Mouse (Mus musculus): ENCODE data around the gene Catsperg1. TPM values are rescaled to one million over a fixed set of nuclear protein-coding genes. Genes with fewer than 3 reads are reported as not detected.

Gene Catsperg1
- polyA plus RNA-seq, 1 experiment from 2014 or later, result 0.78 TPM

DNA sequence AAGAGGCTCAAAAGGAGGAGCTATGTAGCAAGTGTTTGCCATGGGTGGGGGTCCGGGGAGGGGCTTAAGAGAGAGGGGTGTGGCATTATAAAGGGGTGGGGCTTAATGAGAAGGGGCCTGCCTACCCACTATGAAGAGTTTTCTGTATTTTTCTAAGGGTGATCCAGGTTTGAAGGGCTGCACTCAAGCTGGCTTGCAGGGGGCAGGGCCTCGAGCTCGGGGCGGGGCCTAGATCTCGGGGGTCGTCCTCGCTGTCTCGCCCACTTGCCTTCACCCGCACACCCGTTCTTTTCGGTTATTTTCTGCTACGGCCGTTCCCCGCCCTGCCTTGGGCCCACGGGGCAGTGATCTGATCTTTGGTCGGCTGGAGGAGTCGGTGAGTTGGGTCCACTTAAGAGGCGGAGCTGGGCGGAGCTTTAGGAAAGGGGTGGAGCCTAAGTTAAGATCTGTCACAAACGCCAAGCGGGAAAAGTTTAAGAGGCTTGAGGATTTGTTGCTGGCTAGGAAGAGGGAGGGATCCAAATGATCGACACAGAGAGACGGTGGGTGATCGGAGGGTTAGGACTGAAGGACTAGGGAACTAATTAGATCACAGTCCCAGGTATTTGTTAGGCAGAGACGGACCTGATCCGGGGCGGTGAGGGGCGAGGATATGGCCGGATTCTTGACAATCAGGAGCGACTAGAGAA lies 43.6 kb downstream of the Catsperg1 start, which contains the start of the genes Ggn and Spred3:
Ggn (plus strand) TSS at position 145 of the 689 bp plus-strand sequence.
Spred3 (minus strand) TSS at position 346 of the 689 bp plus-strand sequence.
- DNase-seq (ENCODE audit: low spot score) (peak; percentile 92), ATAC-seq (replicated peaks; ENCODE audit: low FRiP score, low TSS enrichment, low read depth) (peak; percentile 75)
- Histone ChIP-seq H3K4me3 (ENCODE audit: low read depth, low read length) (peak within 1 kb of the TSS; percentile 56), H3K27me3 (replicated peaks; ENCODE audit: control insufficient read depth, insufficient read depth, low read length) (peaks cover 37% of the 10 kb centered on the region), H3K4me1 (replicated peaks; ENCODE audit: control insufficient read depth, insufficient read depth, low read length) (peaks cover 16% of the 10 kb centered on the region), H3K9ac (ENCODE audit: low read length) (peak within 1 kb of the TSS; percentile 44), H3K9me3 (ENCODE audit: control insufficient read depth, low read length) (no peaks in the 10 kb centered on the region), H3K27ac (ENCODE audit: low read depth) (peak within 1 kb of the TSS; percentile 52; the same call in 1 of the 2 replicates), H3K36me3 (ENCODE audit: control insufficient read depth, insufficient read depth, low read length) (peaks cover 25% of the 10 kb centered on the region), H3K4me2 (ENCODE audit: low read length) (peak within 1 kb of the TSS; percentile 64)
- 1% methylated on average over 30 of the region's 30 CpGs for WGBS

DNA sequence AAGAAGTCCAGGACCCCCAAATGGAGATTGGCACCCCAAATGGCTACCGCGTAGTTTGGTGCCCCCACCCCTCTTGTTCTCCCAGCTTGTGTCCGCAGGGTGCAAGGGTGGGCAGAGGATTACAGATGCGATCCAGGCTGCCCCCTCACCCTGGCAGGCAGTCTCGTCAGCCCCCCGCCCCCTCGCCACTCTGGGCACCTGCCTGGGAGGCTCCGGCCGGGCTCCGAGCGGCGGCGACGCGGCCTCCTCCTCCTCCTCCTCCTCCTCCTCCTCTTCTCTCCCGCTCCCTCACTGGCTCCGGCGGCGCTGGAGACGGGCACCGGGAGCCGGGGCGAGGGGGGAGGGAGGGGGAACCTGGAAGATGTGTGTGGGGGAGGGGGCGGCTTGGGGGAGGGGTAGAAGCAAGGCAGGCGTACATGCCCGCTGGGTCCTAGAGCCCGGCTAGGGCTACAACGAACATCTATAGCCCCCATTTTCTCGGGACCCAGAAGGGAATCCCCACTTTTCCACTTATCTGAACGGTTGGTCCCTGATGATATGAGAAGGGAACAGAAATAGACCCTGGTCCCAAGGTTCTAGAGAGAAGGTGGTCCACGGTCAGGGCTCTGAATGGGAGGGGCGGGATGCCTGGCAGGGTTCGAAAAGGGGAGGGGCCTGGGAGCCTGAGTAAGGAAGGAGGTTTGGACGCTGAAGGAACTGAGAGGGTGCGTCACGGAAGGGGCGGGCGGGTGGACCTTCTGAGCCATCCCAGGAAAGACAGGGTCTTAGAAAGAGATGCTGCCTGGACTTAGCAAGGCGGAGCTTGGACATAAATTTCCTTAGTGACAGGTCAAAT lies 44.4 kb downstream of the Catsperg1 start:
- under 1% methylated on average over 30 of the region's 39 CpGs for WGBS

DNA sequence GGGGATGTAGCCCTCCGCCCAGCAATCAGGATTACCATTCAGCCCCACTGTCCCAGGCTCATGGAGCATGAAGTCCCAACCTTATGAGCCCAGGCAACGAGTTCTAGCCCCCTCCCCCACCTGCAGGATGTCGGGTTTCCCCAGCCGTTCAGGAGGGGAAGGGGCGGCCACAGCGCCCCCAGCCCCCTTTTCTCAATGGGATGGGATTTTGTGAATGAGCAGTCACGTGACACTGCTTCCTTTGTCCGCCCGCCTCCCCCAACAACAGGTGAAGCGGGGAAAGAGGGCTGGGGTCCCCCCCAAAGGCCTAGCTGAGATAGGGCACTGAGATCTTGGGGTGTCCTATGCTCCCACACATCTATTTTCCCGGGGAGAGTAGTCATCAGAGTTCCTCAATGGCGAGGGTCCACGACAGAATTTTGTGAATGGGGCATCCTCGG lies 45.0 kb downstream of the Catsperg1 start:
- peaks cover 31% of the 10 kb centered on the region for H3K27me3 ChIP-seq (replicated peaks; ENCODE audit: control insufficient read depth, insufficient read depth, low read length)
- H3K4me3 ChIP-seq (ENCODE audit: low read depth, low read length), result peak overlapping the region; percentile 56
- no peak overlapping the region for H3K27ac ChIP-seq (ENCODE audit: low read depth)
- DNase-seq (ENCODE audit: low spot score), result peak; percentile 71
- peaks cover 14% of the 10 kb centered on the region for H3K36me3 ChIP-seq (ENCODE audit: control insufficient read depth, insufficient read depth, low read length)
- ATAC-seq (replicated peaks; ENCODE audit: low FRiP score, low TSS enrichment, low read depth), result no peak
- peaks cover 16% of the 10 kb centered on the region for H3K4me1 ChIP-seq (replicated peaks; ENCODE audit: control insufficient read depth, insufficient read depth, low read length)
- H3K9ac ChIP-seq (ENCODE audit: low read length), result peak overlapping the region; percentile 44
- peak overlapping the region; percentile 64 for H3K4me2 ChIP-seq (ENCODE audit: low read length)
- H3K9me3 ChIP-seq (ENCODE audit: control insufficient read depth, low read length), result no peaks in the 10 kb centered on the region
- under 1% methylated on average over 13 of the region's 14 CpGs for WGBS

More for the DNA sequence above, 44.4 kb downstream of the Catsperg1 start:
- Histone ChIP-seq H3K36me3 (ENCODE audit: control insufficient read depth, insufficient read depth, low read length) (peaks cover 20% of the 10 kb centered on the region), H3K4me1 (replicated peaks; ENCODE audit: control insufficient read depth, insufficient read depth, low read length) (peaks cover 16% of the 10 kb centered on the region), H3K9me3 (ENCODE audit: control insufficient read depth, low read length) (no peaks in the 10 kb centered on the region), H3K27me3 (replicated peaks; ENCODE audit: control insufficient read depth, insufficient read depth, low read length) (peaks cover 35% of the 10 kb centered on the region), H3K4me3 (ENCODE audit: low read depth, low read length) (peak overlapping the region; percentile 56), H3K9ac (ENCODE audit: low read length) (peak overlapping the region; percentile 44), H3K4me2 (ENCODE audit: low read length) (peak overlapping the region; percentile 64), H3K27ac (ENCODE audit: low read depth) (peak overlapping the region; percentile 52; the same call in 1 of the 2 replicates)
- DNase-seq (ENCODE audit: low spot score) (peak; percentile 90), ATAC-seq (replicated peaks; ENCODE audit: low FRiP score, low TSS enrichment, low read depth) (peak; percentile 79)

DNA sequence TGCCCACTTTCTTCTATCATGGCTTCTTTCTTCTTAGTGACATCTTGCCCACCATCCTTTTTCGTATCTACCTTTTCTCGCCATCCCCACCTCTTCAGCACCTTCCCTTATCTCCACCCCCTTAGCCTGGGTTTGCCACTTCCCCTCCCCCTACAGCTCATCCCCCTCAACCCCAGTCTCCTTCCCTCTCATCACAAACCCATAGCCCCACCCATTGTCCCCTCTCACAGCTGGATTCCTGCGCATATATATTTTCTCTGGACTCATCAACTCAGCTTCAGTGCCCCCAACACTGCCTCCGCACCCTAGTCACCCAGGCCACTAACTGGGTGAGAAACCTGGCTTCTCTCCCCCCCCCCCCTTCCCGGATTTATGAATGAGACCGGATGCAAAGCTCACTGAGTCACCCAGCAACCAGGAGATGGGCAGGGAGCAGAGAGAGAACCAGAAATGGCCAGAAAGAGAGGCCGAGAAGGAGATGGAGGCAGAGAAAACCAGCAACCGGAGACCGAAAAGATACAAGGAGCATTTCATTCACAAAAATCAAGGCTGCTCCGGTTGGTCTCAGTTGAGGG lies 45.6 kb downstream of the Catsperg1 start:
- H3K27ac ChIP-seq (ENCODE audit: low read depth), result no peak overlapping the region
- peaks cover 25% of the 10 kb centered on the region for H3K27me3 ChIP-seq (replicated peaks; ENCODE audit: control insufficient read depth, insufficient read depth, low read length)
- no peaks in the 10 kb centered on the region for H3K9me3 ChIP-seq (ENCODE audit: control insufficient read depth, low read length)
- peak overlapping the region; percentile 64 for H3K4me2 ChIP-seq (ENCODE audit: low read length)
- H3K4me1 ChIP-seq (replicated peaks; ENCODE audit: control insufficient read depth, insufficient read depth, low read length), result peaks cover 16% of the 10 kb centered on the region
- DNase-seq (ENCODE audit: low spot score) (no peak), ATAC-seq (replicated peaks; ENCODE audit: low FRiP score, low TSS enrichment, low read depth) (no peak)
- H3K9ac ChIP-seq (ENCODE audit: low read length), result no peak overlapping the region
- H3K36me3 ChIP-seq (ENCODE audit: control insufficient read depth, insufficient read depth, low read length), result peaks cover 9% of the 10 kb centered on the region; the same call in 1 of the 2 replicates
- H3K4me3 ChIP-seq (ENCODE audit: low read depth, low read length), result peak overlapping the region; percentile 56
- WGBS, result 13% methylated on average over 10 of the region's 10 CpGs

DNA sequence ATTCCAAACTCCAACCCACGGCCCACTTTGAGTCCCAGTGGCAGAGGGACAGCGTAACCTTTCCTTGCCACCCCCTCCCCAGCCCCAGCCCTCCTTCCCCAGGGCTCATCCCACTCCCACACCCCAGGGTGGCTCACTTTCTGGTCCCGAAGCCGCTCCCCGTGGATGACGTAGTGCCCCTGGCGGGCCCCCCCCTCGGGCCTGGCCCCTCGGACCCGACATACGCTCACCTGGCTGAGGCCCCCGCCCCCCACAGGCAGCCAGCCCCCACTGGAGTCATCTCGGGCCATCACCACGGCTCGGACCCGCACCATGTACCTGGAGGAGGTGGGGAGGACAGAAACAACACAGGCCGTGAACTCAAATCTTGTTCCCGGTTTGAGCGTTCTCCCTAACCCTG lies 46.2 kb downstream of the Catsperg1 start:
- Histone ChIP-seq H3K36me3 (ENCODE audit: control insufficient read depth, insufficient read depth, low read length) (peaks cover 3% of the 10 kb centered on the region; the same call in 1 of the 2 replicates), H3K9ac (ENCODE audit: low read length) (no peak overlapping the region), H3K27ac (ENCODE audit: low read depth) (no peak overlapping the region), H3K4me3 (ENCODE audit: low read depth, low read length) (no peak overlapping the region), H3K9me3 (ENCODE audit: control insufficient read depth, low read length) (no peaks in the 10 kb centered on the region), H3K4me1 (replicated peaks; ENCODE audit: control insufficient read depth, insufficient read depth, low read length) (peaks cover 16% of the 10 kb centered on the region), H3K27me3 (replicated peaks; ENCODE audit: control insufficient read depth, insufficient read depth, low read length) (peaks cover 19% of the 10 kb centered on the region), H3K4me2 (ENCODE audit: low read length) (peak overlapping the region; percentile 64; the same call in 1 of the 2 replicates)
- WGBS, result 22% methylated on average over 19 of the region's 19 CpGs
- ATAC-seq (replicated peaks; ENCODE audit: low FRiP score, low TSS enrichment, low read depth) (no peak), DNase-seq (ENCODE audit: low spot score) (no peak)

DNA sequence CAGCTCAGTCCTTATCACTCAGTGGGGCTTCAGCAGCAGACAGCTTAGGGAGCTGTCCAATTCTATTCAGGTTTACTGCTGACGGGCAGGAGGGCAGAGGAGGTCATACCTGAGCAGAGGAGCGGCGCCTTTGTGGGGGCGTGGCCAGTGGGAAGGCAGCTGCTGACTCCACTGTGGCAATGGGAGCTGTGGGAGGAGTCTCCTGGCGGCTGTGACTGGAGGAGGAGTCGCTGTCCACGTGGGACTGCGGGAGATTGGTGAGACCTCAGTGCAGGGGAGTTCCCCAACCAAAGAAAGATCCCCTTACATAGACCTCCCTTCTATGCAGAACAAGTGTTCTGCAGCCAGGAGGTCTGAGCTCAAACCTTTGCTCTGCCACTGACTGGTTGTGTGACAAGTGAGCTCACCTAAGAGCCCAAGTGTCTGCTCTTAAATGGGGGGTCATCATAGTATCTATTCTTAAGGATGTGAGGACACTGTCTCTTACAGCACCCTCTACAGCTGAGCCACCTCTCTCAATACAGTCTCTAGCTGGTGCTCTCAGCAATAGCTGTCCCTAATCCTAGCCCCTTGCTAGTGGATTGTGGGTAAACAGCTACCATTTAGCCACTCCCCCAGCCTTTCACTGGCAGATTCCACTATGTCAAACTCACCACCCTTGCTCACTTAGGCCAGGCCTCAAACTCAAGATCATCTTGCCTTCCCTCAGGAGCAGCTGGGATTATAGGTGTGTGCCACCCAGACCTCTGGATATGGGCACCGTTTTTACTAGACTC lies 50.9 kb downstream of the Catsperg1 start:
- peak; percentile 72 for DNase-seq (ENCODE audit: low spot score)
- no peak overlapping the region for H3K27ac ChIP-seq (ENCODE audit: low read depth)
- H3K4me2 ChIP-seq (ENCODE audit: low read length), result no peak overlapping the region
- H3K27me3 ChIP-seq (replicated peaks; ENCODE audit: control insufficient read depth, insufficient read depth, low read length), result peaks cover 18% of the 10 kb centered on the region
- H3K36me3 ChIP-seq (ENCODE audit: control insufficient read depth, insufficient read depth, low read length), result 0 out of 2 replicates have a peak, but pooled peaks cover 3% of the 10 kb centered on the region
- WGBS, result 15% methylated on average over 9 of the region's 9 CpGs
- peak; percentile 74 for ATAC-seq (replicated peaks; ENCODE audit: low FRiP score, low TSS enrichment, low read depth)
- H3K4me1 ChIP-seq (replicated peaks; ENCODE audit: control insufficient read depth, insufficient read depth, low read length), result no peaks in the 10 kb centered on the region
- no peak overlapping the region for H3K9ac ChIP-seq (ENCODE audit: low read length)
- H3K9me3 ChIP-seq (ENCODE audit: control insufficient read depth, low read length), result no peaks in the 10 kb centered on the region
- no peak overlapping the region for H3K4me3 ChIP-seq (ENCODE audit: low read depth, low read length)

DNA sequence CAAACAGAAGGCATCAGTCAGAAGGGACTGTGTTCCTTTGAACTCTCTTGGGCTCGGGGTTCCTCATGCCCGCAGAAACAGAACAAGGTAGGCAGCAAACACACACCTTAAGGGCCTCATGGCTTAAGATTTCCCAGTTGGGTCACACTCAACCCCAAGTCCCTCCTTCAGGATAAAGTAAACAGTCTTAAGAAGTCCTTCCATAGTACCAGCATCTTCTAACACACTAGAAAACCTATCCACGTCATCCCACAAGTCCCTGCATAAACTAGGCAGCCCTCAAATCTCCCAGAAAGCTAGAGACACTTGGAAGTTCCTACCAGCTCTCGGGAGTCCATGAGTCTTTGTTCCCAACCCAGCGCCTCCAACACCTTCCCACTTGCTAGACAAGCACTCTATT lies 51.5 kb downstream of the Catsperg1 start:
- no peak for DNase-seq (ENCODE audit: low spot score)
- H3K4me3 ChIP-seq (ENCODE audit: low read depth, low read length), result no peak overlapping the region
- no peak overlapping the region for H3K4me2 ChIP-seq (ENCODE audit: low read length)
- H3K27ac ChIP-seq (ENCODE audit: low read depth), result no peak overlapping the region
- H3K4me1 ChIP-seq (replicated peaks; ENCODE audit: control insufficient read depth, insufficient read depth, low read length), result no peaks in the 10 kb centered on the region
- no peaks in the 10 kb centered on the region for H3K9me3 ChIP-seq (ENCODE audit: control insufficient read depth, low read length)
- H3K9ac ChIP-seq (ENCODE audit: low read length), result no peak overlapping the region
- WGBS, result 71% methylated on average over 5 of the region's 5 CpGs
- H3K36me3 ChIP-seq (ENCODE audit: control insufficient read depth, insufficient read depth, low read length), result 0 out of 2 replicates have a peak, but pooled peaks cover 3% of the 10 kb centered on the region
- no peak for ATAC-seq (replicated peaks; ENCODE audit: low FRiP score, low TSS enrichment, low read depth)
- peaks cover 14% of the 10 kb centered on the region for H3K27me3 ChIP-seq (replicated peaks; ENCODE audit: control insufficient read depth, insufficient read depth, low read length)

Measured in intestine, embryonic 14.5 days (tissue).